Mouse (Mus musculus) thymus, adult 2 months (tissue): ENCODE results near the gene Ccdc130.

Experiments
- CTCF ChIP-seq: fragments of 200-500 bp; IDR thresholded peaks from 2 replicates; pipeline ENCODE4 v1.5.1; 2012; ENCODE audit warnings: mild to moderate bottlenecking, control low read depth, low read length, moderate library complexity, borderline replicate concordance; ENCODE audit not compliant: control insufficient read depth, poor library complexity, insufficient read depth; ENCODE audit errors: extremely low read depth
- POLR2A ChIP-seq: fragments of 200-500 bp; IDR thresholded peaks from 2 replicates; pipeline ENCODE4 v1.6.1; 2012; ENCODE audit warnings: mild to moderate bottlenecking, low read length, control low read depth, moderate library complexity; ENCODE audit not compliant: control insufficient read depth, poor library complexity, insufficient read depth; ENCODE audit errors: extremely low read depth

DNA sequence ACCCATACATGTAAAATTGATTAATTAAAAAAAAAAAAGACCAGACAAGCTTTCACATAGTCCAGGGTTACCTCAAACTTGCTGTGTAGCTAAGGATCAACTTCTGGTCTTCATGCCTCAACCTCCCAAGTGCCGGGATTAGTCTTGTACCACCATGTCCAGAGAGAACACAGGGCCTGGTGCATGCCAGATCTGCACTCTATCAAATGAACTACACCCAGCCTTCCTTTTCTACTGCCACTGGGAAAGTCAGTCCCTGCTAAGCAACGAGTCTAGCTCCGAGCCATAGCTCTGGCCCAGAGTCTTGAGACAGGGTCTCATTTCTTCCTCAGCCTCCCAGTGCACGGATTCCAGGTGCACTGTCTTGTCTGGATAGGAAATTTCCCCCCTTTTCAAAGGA is 56.9 kb downstream of the Ccdc130 start:
- TF ChIP-seq CTCF, result no peak
- TF ChIP-seq POLR2A, result no peak
